Mouse (Mus musculus): Measurements from ENCODE around the gene Sdc4. TPM values are rescaled to one million over a fixed set of nuclear protein-coding genes. Genes with fewer than 3 reads are reported as not detected.

The Sdc4 gene
- total and polyA plus RNA-seq, 3 experiments: not detected

DNA sequence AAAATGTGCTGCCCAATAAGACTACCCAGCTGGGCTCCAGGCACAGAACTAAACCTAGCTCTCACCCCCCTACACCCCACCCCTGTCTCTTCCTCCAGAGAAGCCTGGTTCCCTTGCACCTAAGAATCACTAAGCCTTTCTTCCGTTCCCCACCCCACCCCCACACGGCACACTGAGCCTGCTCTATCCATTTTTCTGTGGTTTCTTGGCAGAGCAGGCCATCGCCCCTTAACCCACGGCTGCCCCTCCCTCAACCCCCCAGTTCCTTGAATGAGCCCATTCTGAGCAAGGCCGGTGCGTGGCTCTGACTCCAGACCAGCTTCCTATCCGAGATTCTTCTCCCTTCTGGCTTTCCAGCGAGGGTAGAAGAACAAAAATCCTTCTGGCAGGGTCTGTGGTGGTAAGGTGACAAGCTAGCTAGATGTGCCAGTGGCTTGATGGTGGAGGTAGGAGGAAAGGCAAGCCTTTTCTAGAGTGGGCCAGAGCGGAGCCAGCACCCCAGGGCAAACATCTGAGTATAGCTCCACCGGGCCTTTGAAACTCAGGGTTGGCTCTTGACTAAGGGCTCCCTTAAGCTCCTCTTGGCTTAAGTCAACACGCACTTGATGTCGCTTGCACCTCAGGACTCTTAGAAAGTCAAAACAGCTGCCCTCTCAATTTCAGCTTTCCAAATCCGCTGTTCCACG lies 40.1 kb downstream of the Sdc4 start:
- no peak overlapping the region for H3K9ac ChIP-seq (ENCODE audit: control insufficient read depth, low read depth, low read length, poor library complexity, severe bottlenecking)
- no peak for DNase-seq (ENCODE audit: low read depth, low spot score)
- TF ChIP-seq USF2 (IDR thresholded peaks at IDR 0.05; ENCODE audit: borderline replicate concordance in 1 of 2, insufficient read depth in 1 of 2, low read depth in 1 of 2, low read length in 2 of 2) (no peak), MEF2A (IDR thresholded peaks at IDR 0.05; ENCODE audit: extremely low read depth, insufficient replicate concordance, low read depth, low read length, poor library complexity, severe bottlenecking) (no peak), ETS1 (IDR thresholded peaks at IDR 0.05; ENCODE audit: low read depth, low read length) (no peak), CHD2 (IDR thresholded peaks at IDR 0.05; ENCODE audit: low read length) (no peak), ELF1 (IDR thresholded peaks at IDR 0.05; ENCODE audit: low read depth, low read length) (no peak), POLR2AphosphoS2 (IDR thresholded peaks at IDR 0.05; ENCODE audit: low read length) (no peak), UBTF (IDR thresholded peaks at IDR 0.05; ENCODE audit: borderline replicate concordance, insufficient read depth, low read depth, low read length) (no peak), E2F4 (IDR thresholded peaks at IDR 0.05; ENCODE audit: borderline replicate concordance, low read depth, low read length) (no peak), HCFC1 (IDR thresholded peaks at IDR 0.05; ENCODE audit: low read depth, low read length) (no peak), TCF12 (IDR thresholded peaks at IDR 0.05; ENCODE audit: low read depth, low read length) (no peak), ZMIZ1 (IDR thresholded peaks at IDR 0.05; ENCODE audit: low read depth, low read length) (no peak), NRF1 (IDR thresholded peaks at IDR 0.05; ENCODE audit: insufficient read depth, low read depth, low read length, poor library complexity, severe bottlenecking) (no peak), RAD21 (IDR thresholded peaks at IDR 0.05; ENCODE audit: low read depth, low read length) (no peak), RCOR1 (IDR thresholded peaks at IDR 0.05; ENCODE audit: low read depth, low read length) (no peak), MAX (IDR thresholded peaks at IDR 0.05; ENCODE audit: low read length) (no peak), NELFE (IDR thresholded peaks at IDR 0.05; ENCODE audit: low read depth, low read length) (no peak)
- peaks cover 0 to 4% of the 10 kb centered on the region in 2 experiments; a peak in 3 of 4 replicates for H3K4me1 ChIP-seq (ENCODE audit: control insufficient read depth in 1 of 2, insufficient read depth in 2 of 2, low read length in 2 of 2)
- no peak overlapping the region for H3K4me3 ChIP-seq (ENCODE audit: control insufficient read depth in 1 of 2, insufficient read depth in 1 of 2, low read depth in 2 of 2, low read length in 2 of 2)
- no peaks in the 10 kb centered on the region for H3K9me3 ChIP-seq (replicated peaks; ENCODE audit: insufficient read depth, low read length)
- no peaks in the 10 kb centered on the region for H3K79me2 ChIP-seq (ENCODE audit: control insufficient read depth, insufficient read depth, low read length, poor library complexity)
- H3K36me3 ChIP-seq (ENCODE audit: control insufficient read depth in 1 of 2, insufficient read depth in 2 of 2, low read length in 2 of 2): peaks cover 0 to under 1% of the 10 kb centered on the region in 2 experiments; a peak in 1 of 4 replicates
- no peak overlapping the region for H3K27ac ChIP-seq (ENCODE audit: control insufficient read depth, low read depth, low read length)
- peaks cover 0 to 3% of the 10 kb centered on the region in 2 experiments; a peak in 1 of 4 replicates for H3K27me3 ChIP-seq (ENCODE audit: control insufficient read depth in 1 of 2, insufficient read depth in 2 of 2, low read length in 2 of 2)

DNA sequence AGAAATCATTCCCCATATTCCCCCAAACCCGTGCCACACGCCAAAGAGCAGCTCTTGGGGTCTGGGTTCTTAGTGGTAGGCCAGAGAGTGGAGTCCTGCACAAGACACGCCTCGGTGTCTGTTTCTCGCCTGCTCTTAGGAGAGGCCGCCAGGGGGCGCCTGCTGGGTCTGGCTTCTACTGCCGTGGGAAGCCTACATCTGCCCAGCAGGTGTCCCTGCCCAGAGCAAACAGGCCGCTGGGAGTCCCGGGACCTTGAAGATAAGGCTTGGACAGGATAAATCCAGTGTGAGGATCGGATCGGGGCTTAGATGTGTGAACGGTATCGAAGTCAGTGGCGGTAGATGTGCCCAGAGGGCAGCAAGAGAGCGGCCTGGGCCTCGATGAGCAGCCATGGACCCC lies 40.8 kb downstream of the Sdc4 start, which contains the start of gene Rbpjl:
Gene Rbpjl, plus strand, starts transcription at position 236 of the 400 bp plus-strand sequence.
- peak; percentile 62 for DNase-seq (ENCODE audit: low read depth, low spot score)
- Histone ChIP-seq H3K27me3 (ENCODE audit: control insufficient read depth in 1 of 2, insufficient read depth in 2 of 2, low read length in 2 of 2) (peaks cover 0 to 3% of the 10 kb centered on the region in 2 experiments; a peak in 1 of 4 replicates), H3K4me1 (ENCODE audit: control insufficient read depth in 1 of 2, insufficient read depth in 2 of 2, low read length in 2 of 2) (no peaks in the 10 kb centered on the region), H3K4me3 (ENCODE audit: control insufficient read depth in 1 of 2, insufficient read depth in 1 of 2, low read depth in 2 of 2, low read length in 2 of 2) (no peak within 1 kb of the TSS), H3K9me3 (replicated peaks; ENCODE audit: insufficient read depth, low read length) (no peaks in the 10 kb centered on the region), H3K79me2 (ENCODE audit: control insufficient read depth, insufficient read depth, low read length, poor library complexity) (no peaks in the 10 kb centered on the region), H3K36me3 (ENCODE audit: control insufficient read depth in 1 of 2, insufficient read depth in 2 of 2, low read length in 2 of 2) (no peaks in the 10 kb centered on the region), H3K27ac (ENCODE audit: control insufficient read depth, low read depth, low read length) (no peak within 1 kb of the TSS), H3K9ac (ENCODE audit: control insufficient read depth, low read depth, low read length, poor library complexity, severe bottlenecking) (no peak within 1 kb of the TSS)
- TF ChIP-seq ETS1 (IDR thresholded peaks at IDR 0.05; ENCODE audit: low read depth, low read length) (no peak), E2F4 (IDR thresholded peaks at IDR 0.05; ENCODE audit: borderline replicate concordance, low read depth, low read length) (no peak), SIN3A (IDR thresholded peaks at IDR 0.05; ENCODE audit: low read length) (no peak), SMC3 (IDR thresholded peaks at IDR 0.05; ENCODE audit: low read depth, low read length) (peak; percentile 80), RAD21 (IDR thresholded peaks at IDR 0.05; ENCODE audit: low read depth, low read length) (peak; percentile 33), CTCF (IDR thresholded peaks at IDR 0.05 in 2 of 3, conservative IDR thresholded peaks at IDR 0.05 in 1 of 3; ENCODE audit: control insufficient read depth in 1 of 3, insufficient read depth in 1 of 3, low read depth in 2 of 3, low read length in 3 of 3, poor library complexity in 1 of 3, severe bottlenecking in 1 of 3) (peak; percentile 77 to 94 (median 89))

Measured in MEL (cell line).